Mouse (Mus musculus): Measurements from ENCODE around the gene Alad. TPM values are rescaled to one million over a fixed set of nuclear protein-coding genes. Genes with fewer than 3 reads are reported as not detected.
A peak's percentile ranks its signal among the peaks of the same experiment; 100 is the strongest.

Alad gene
- 10 to 100 TPM; 25.4 to 30.8 TPM for total RNA-seq (2021)

DNA sequence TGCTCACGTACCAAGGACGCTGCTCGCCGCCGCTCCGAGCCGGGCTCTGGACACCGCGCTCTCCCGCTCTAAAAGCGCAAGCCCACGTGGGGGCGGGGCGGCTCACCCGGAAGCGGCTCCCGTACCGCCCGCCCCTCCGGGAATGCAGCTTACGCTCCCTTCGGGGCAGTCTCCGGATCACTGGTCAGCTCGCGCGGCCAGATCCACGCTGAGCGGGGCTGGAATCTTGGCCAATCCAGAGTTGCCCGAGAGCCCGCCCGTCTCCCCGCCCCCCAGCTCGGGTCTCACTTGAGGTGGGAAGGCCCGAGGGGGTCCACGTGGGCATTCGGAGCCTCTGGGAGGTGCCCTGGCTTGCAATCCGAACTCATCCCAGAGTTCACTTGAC is at the start of gene Alad:
Gene Alad, minus strand, starts transcription at position 70 of the 385 bp plus-strand sequence.
- intact Hi-C loops (cut with DNase I) = loop anchor here (5.0 kb wide), 1 partner anchor 113 kb away; the partner anchor contains the start of genes Cdc26 and Prpf4
- peak; percentile 81 for DNase-seq (ENCODE audit: low spot score in 2 of 2)

DNA sequence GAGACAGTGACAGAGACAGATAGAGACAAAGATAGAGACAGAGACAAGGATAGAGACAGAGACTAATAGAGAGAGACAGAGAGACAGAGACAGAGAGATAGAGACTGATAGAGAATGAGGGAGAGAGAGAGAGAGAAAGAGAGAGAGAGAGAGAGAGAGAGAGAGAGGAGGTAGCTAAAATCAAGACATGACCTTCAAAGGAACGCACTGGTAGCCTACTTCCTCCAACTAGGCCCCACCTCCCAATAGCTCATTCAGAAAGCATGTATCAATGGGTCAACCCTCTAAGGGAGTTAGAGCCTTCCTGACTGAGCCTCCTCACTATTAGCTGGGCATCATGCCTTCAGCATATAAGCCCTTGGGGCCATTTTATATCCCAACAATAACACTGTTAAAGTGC is 48.6 kb upstream of the Alad start:
- no peak for DNase-seq (ENCODE audit: low spot score in 2 of 2)
- intact Hi-C loops (cut with DNase I) = loop anchor here (10.0 kb wide), 1 partner anchor 546 kb away; no protein-coding TSS in a partner anchor

DNA sequence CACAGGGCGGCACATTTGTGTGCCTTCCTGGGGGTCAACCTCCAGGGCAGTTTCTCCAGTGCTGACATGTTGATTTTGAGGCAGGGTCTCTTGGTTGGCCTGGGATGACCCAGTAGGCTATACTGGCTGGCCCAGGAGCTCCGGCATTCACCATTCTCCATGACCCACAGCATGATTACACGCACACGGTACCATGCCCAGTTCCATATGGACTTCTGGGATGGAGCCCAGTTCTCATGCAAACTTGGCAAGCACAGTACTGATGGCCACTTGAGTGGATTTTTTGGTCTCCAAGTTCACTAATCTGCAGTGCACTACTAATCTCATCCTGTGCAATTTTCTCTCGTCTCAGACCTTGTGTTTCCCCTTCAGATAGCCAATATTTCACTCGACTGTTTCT is 48.0 kb upstream of the Alad start:
- no peak for DNase-seq (ENCODE audit: low spot score in 2 of 2)
- intact Hi-C loops (cut with DNase I) = loop anchor here (10.0 kb wide), 1 partner anchor 547 kb away; no protein-coding TSS in a partner anchor

DNA sequence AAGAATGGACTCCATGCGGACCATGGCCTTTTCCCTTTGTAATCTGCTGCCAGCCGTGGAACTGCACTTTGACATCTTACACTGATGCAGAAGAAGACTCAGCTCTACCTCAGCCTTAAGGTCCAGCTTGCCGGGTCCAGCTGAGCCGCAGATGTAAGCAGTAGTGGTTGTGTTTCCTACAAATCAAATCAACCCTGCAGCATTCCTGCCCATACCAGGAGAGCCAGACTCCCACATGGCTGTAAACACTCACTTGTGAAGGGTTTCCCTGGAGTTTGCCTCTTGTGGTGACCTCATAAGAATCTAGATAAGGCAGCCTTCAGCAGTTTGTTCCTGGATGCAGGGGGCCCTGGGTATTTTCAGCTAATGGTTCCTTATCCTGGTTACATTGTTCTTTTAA is 46.8 kb upstream of the Alad start:
- intact Hi-C loops (cut with DNase I) = loop anchor here (10.0 kb wide), 1 partner anchor 548 kb away; no protein-coding TSS in a partner anchor
- DNase-seq (ENCODE audit: low spot score in 2 of 2) = no peak

DNA sequence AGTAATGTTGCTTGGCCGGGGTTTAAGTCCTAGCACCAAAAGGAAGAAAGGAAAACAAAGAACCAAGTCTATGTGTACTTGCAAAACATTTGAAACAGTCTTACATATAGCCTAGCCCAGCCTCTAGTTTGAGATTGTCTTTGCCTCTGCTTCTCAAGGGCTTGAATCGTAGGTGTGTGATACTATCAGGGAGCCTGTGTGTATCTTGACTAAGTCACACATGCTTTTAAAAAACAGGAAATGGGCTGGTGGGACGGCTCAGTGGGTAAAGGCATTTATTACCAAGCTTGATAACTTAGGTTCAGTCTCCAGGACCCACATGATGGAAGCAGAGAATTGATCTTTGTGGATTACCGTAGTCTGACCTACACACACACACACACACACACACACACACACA is 42.3 kb upstream of the Alad start:
- intact Hi-C loops (cut with DNase I) = loop anchor here (10.0 kb wide), 1 partner anchor 553 kb away; no protein-coding TSS in a partner anchor
- no peak for DNase-seq (ENCODE audit: low spot score in 2 of 2)

DNA sequence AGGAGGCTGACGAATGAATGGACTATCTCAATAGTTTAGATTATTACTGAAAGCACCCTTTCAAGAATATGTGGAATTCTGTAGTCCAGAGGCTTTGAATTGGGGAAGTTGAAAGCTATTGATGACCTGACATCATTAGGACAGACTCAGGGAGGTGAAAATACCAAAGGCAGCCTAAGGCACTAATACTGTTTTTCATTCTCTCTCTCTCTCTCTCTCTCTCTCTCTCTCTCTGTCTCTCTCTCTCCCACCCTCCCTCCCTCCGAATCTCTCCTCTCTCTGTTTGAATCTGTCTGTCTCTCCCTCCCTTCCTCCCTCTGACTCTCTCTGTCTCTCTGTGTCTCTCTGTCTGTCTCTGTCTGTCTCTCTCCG is 41.9 kb upstream of the Alad start:
- no peak for DNase-seq (ENCODE audit: low spot score in 2 of 2)
- intact Hi-C loops (cut with DNase I) = loop anchor here (1.0 to 10.0 kb wide), 3 partner anchors 135 to 553 kb away; no protein-coding TSS in a partner anchor

DNA sequence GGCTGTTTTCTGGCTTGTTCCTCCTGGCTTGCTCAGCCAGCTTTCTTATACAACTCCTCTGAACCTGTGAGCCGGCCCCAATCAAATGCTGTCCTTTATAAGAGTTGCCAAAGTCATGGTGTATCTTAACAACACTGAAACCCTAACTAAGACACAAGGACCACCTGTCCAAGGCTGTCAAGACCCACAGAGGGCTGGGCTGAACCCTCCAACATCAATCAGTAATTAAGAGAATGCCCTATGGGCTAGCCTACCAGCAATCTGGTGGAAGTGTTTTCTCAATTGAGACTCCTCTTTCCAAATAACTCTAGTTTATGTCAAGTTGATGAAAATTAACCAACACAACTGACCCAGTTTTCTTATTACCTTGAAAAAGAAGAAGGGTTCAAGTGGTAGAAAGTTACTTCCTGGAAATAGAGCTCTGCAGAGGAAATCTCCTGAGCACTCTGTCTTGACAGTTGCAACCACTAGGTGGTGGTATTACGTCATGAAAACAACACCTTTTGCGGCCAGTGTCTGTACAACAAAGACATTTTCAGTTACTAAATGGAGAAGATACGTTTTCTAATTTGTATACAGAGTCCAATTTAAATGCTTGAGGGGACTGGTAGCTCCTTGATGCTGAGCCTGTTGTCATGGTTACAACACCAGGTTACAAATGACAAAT is 41.4 kb upstream of the Alad start:
- DNase-seq (ENCODE audit: low spot score in 2 of 2) = peak; percentile 82 to 89
- intact Hi-C loops (cut with DNase I) = loop anchor here (1.0 to 10.0 kb wide), 3 partner anchors 135 to 554 kb away; no protein-coding TSS in a partner anchor

DNA sequence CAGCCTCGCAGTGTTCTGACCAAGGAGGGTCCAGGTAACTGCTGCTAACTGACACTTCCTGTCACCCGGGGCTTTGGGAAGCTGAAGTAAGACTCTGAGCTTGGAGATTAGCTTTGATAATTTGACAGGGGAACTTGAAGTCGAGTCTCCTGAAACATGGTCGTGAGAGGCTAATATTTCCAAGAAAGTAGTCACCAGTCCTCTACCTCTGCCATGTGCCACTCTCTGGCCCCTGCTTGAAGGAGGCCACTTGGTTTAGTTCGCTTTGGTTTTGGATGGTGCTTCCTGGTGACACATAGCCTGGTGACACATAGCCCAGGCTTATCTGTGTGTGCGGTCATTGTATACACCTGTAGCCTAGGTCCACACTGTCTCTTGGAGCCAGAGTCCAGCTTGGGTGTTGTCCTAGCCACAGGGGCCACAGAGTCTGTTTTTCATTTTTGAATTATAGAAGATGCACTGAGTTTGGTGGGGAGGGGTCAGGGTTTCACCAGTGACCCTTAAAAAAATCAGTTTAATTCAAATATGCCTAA is 40.1 kb upstream of the Alad start, which contains the start of gene Rgs3:
Gene Rgs3, plus strand, starts transcription at position 51 of the 533 bp plus-strand sequence.
- intact Hi-C loops (cut with DNase I) = loop anchor here (10.0 kb wide), 1 partner anchor 555 kb away; no protein-coding TSS in a partner anchor
- DNase-seq (ENCODE audit: low spot score in 2 of 2) = no peak

DNA sequence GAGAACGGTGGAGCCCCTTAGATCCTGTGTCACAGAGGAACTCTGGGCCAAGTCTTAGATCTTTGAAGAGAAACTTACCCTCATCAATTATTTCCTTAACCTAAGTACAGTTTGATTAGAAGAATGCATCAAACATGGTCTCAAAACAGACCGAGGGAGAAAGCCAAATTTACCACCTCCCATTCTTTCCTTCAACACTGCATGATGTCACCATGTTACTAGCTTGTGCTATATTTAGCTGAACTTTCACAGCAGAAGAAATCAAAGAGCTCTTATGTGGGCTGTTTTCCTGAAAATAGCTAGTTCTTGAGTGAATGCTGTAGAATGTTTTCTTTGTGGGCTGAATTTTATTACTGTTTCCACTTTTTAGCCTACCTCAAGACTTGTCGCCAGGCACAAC is 37.7 kb upstream of the Alad start:
- intact Hi-C loops (cut with DNase I) = no loop called here
- peak in 1 of 2 experiments; percentile 35 for DNase-seq (ENCODE audit: low spot score in 2 of 2)

DNA sequence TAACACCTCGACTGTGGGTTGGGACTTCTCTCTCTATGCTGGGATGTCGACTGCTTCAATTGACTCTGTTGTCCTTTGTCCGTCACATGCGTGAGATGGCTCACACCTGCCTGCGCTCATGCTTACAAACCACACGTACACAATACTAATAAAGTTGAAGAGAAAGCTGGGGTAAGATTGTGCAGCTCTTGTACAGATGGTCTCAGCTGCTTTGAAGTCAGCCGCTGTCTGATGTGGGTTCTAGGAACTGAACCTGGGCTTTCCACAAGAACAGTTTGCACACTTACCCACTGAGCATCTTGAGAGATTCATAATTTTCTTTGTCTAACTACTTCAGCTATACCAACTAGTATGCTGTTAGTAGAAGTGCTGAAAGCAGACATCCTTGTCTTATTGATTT is 32.2 kb upstream of the Alad start:
- no peak for DNase-seq (ENCODE audit: low spot score in 2 of 2)
- intact Hi-C loops (cut with DNase I) = no loop called here

DNA sequence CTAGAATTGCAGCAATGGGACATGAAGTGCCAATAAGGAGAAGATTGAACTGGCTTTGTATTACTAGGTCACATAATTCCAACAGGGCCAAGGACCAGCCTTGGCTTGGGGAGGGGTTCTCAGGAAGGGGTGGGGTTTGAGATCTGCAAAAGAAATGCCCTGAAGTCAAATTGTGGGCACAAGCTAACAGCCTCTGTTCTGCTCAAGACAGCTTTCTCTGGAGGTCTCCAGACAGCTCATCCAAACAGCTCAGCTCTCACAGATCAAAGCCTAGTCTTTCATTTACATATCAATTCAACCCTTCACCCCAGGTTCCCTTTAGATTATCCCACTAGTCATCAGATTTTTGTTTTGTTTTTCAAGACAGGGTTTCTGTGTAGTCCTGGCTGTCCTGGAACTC is 25.1 kb upstream of the Alad start:
- intact Hi-C loops (cut with DNase I) = no loop called here

DNA sequence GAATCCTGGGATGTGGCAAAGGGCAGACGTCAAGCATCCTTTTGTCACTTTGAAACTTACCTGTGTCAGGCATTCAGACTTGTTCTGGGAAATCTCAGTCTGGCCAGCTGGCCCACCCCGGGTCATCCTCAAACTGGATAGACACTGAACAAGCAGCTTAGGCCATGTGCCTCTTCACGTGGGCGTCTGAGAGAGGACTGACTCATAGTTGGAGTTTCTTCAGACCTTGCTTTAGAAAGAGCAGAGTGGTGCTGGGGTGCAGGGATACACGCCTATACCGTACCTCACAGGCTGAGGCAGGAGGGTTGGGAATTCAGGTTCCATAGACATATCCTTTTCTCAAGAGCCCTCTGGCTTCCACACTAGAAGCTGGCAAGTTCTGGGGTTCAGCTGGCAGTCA is 24.1 kb upstream of the Alad start:
- intact Hi-C loops (cut with DNase I) = no loop called here

More for the DNA sequence above, 25.1 kb upstream of the Alad start:
- no peak for DNase-seq (ENCODE audit: low spot score in 2 of 2)

DNA sequence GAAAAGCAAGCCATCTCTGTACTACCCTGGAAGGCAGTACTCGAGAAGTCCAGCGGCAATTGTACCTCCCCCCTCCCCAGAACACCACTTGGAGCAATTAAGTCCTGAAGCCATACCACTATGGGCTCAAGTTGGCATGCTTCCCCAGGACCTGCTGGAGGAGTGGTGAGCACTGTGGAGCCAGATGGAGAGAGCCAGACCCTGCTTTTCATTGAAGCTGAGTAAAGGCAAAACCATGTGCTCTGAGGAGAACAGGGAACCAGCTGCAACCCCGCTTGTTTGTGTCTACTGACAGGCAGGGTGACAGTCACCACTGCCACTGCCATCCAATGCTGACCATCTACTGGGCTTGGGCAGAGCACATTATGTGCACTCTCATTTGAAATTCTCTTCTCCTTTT is 22.1 kb upstream of the Alad start:
- DNase-seq (ENCODE audit: low spot score in 2 of 2) = no peak
- intact Hi-C loops (cut with DNase I) = no loop called here

More for the DNA sequence above, 24.1 kb upstream of the Alad start:
- DNase-seq (ENCODE audit: low spot score in 2 of 2) = no peak

DNA sequence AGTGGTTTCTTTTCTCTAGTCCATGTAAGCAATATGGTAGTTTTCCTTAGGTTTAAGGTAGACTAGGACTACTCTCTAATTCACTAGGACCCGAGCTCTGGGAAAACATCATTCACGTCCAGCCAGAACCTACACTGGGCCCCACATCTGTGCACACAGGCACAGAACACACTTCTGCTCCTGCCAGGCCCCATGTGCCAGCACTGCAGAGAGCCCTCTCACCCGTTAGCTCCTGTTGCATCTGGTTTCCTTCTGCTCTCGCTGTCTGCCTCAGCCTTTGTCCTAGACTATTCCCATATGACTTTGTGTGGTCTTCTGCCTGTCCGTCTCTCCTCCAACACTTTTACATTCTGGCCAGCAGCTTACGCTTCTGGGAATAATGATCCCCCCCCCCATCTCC is 14.0 kb upstream of the Alad start:
- intact Hi-C loops (cut with DNase I) = no loop called here
- no peak for DNase-seq (ENCODE audit: low spot score in 2 of 2)

DNA sequence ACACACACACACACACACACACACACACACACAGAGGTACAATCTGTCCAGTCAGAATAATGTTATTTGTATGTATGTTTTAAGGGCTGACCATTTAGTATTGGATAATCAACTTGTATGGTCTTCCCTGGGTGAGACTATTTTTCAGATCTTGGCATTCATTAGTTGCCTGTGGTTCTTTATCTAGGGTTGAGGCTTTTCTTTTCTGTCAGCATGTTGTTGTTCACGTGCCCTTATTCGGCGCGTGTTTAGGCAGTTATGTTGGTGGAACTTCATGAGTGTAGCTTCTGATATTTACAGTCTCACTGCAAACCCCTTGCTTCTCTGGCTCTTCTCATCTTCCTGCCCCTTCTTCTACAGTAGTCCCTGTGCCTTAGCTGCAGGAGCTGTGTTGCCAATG is 7.9 kb upstream of the Alad start:
- DNase-seq (ENCODE audit: low spot score in 2 of 2) = no peak
- intact Hi-C loops (cut with DNase I) = no loop called here

DNA sequence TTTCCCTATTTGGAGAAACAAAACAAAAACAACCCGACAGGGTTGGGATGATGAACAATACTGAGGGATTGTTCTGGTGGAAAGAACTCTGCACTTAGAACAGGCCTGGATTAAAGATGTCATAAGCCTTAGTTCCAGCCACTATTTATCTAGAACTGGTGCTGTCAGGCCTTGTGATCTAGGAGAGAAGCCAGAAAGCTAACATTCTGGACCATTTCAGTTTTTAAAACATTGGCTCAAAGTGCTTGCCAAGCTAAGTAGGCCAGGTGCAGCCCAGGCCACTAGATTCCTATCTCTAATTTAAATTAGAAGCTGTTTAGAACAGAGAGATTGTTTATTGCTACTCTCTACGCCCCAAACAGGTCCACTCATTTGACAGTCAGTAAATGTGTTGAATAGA is 6.5 kb upstream of the Alad start:
- DNase-seq (ENCODE audit: low spot score in 2 of 2) = no peak
- intact Hi-C loops (cut with DNase I) = no loop called here

DNA sequence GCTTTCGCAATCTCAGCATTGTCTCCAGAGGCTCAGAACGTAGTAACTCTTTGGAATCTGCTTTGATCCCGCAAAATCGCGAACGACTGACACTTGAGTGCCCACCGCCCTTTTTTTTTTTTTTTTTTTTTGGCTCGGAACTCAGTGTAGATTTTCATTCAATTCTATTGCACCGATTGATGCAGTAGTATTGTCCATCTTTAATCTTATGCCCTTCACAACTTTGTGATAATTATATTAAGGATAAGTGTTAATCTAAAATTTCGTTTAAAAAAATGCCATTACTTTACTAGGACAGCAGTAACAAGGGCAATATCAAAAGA is 5.7 kb upstream of the Alad start:
- intact Hi-C loops (cut with DNase I) = no loop called here
- DNase-seq (ENCODE audit: low spot score in 2 of 2) = no peak

DNA sequence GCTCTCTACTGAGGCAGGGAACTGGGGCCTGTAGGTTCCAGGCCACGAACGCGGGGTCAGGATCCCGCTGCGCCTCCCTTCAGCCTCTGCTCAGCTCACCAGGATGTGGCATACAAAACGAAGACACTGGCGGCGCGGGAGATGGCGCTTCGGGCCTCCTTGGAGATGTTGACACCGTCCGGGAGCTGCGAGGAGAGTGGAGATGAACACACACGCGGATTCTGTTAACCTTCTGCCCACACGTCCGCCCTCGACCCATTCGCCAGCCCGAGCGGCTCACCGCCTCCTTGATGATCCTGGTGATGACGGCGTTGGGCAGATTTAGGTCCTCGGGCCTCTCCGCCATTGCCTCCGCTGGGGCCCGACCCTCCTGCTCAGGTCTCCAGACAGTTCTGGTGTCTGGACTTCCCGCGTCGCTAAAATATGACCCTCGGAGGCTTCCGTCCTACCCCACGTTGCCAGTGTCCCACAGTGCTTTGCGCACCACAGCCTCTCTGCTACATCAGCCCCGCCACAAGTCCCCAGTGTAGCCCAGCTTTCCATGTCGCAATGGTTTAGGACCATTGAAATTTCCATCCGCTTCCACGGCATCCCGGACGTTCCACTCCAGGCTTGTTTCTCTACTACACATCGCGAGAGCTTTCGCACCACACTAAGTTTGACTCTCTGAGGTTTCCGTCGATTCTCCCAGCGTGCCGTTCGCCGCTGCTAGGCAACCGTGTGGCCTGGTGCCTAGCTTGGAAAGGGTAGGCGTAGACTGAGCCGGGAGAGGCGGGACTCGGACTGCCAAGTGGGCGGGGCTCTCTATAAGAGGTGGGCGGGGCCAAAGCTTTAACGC is 5.2 kb upstream of the Alad start, which contains the start of the genes Pole3 and 4933430I17Rik:
Gene Pole3, minus strand, starts transcription at position 418 of the 838 bp plus-strand sequence.
Gene 4933430I17Rik, plus strand, starts transcription at position 719 of the 838 bp plus-strand sequence.
- intact Hi-C loops (cut with DNase I) = no loop called here

DNA sequence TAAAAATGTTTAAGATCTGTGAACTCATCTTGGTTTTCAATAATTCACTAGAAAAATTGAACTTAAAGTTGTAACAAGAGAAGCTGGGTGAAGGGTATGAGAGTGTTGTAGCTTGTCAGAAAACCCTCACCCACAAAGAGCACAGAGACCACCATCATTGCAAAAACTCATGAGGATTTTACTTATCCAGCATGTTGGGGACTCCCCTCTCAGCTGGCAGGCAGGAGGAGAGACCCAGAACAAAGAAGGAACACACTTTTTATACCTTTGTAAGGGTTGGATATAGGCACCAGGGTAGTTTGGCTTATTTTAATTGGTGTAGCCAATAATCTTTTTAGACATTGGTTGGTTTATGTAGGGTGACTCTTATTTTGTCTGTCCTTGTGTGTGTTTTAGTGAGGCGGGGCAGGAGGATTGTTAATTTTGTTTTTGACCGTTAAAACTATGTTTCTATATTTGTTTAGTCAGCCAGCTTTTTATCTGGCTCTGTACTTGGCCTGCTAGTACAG is 1.2 kb upstream of the Alad start:
- DNase-seq (ENCODE audit: low spot score in 2 of 2) = no peak
- intact Hi-C loops (cut with DNase I) = no loop called here

More for the DNA sequence above, 5.2 kb upstream of the Alad start, which contains the start of the genes Pole3 and 4933430I17Rik:
- DNase-seq (ENCODE audit: low spot score in 2 of 2) = peak; percentile 96 to 97

Data from left cerebral cortex, postnatal 25 days (tissue).